Mouse (Mus musculus) central nervous system, embryonic 18 days (tissue): ENCODE measurements around the gene Btbd2. TPM values are rescaled to one million over a fixed set of nuclear protein-coding genes. Genes with fewer than 3 reads are reported as not detected.

ENCODE experiments used
- polyA plus RNA-seq: library from polyadenylated mRNA; depleted of rRNA; stranded (reverse); fragments of >200 nt; gene quantifications from 2 replicates; pipeline ENCODE4 v1.2.3, GENCODE M21; 2012; rRNA removed

The Btbd2 gene
- 67.4 and 77.7 TPM in 2 replicates for polyA plus RNA-seq

GRCm38 (mm10) chr10:80656863-80657623 lies at the start of gene Btbd2:
Gene Btbd2, minus strand, starts transcription at chr10:80657071.

GRCm38 (mm10) chr10:80701721-80702535 lies 45.1 kb upstream of the Btbd2 start, which contains the start of the genes Mob3a and Izumo4:
Gene Mob3a, minus strand, starts transcription at chr10:80701977.
Gene Izumo4, plus strand, starts transcription at chr10:80702184.

DNA sequence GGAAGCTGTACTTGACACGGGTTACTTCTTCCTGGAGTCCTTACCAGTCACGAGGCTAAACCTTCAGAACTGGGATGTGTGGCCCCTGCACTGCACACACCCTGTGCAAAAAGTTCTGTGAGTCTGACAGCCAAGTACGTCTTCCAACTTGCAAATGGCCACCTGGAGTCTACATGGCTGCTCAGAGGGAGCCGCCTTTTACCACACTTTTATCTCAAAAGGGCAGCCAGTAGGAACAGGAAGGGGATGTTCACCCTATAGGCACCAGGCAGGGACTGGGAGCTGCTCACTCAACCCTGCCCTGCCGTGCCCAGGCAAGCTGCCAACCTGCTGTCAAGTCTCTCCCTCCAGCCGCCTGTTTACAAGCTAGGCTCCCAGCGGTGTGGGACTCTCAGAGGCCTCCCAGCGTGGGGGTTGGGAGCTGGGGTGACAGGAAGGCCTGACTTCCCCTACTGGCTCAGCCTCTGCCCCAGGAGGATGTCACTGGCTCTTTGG lies 21.1 kb upstream of the Btbd2 start, which contains the start of gene Mknk2:
TSS of gene Mknk2 (minus strand) at position 171 of the 495 bp plus-strand sequence.

GRCm38 (mm10) chr10:80622661-80623456 lies 34.0 kb downstream of the Btbd2 start, which contains the start of gene Csnk1g2:
Gene Csnk1g2, plus strand, starts transcription at chr10:80622838.

DNA sequence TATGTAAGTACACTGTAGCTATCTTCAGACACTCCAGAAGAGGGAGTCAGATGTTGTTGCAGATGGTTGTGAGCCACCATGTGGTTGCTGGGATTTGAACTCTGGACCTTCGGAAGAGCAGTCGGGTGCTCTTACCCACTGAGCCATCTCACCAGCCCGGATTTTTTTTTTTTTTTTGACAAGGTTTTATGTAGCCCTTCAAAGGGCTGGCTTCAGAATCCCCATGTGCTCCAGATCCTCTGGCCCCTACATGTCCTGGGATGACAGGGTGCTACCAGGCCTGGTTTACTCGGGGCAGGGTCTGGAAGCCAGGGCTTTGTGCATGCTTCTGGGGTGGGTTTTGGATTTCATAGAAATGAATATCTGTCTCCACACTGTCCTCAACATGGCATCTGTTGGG lies 51.1 kb downstream of the Btbd2 start, which contains the start of gene Gm49322:
TSS of gene Gm49322 (plus strand) at position 301 of the 400 bp plus-strand sequence.

GRCm38 (mm10) chr10:80602698-80603325 lies 54.1 kb downstream of the Btbd2 start, which contains the start of the genes Scamp4 and Adat3:
Gene Scamp4, plus strand, starts transcription at chr10:80602872.
Gene Adat3, plus strand, starts transcription at chr10:80602880.

Other genes with a start within 250 kb of the Btbd2 start
- gene Tcf3, start 223.4 kb downstream of the Btbd2 start, polyA plus RNA-seq: 60.4 and 61.6 TPM in 2 replicates
- 1.8 and 1.9 TPM in 2 replicates for gene Onecut3, start 162.2 kb downstream of the Btbd2 start, polyA plus RNA-seq
- gene Atp8b3, start 117.9 kb downstream of the Btbd2 start, polyA plus RNA-seq: 0.56 TPM in 2 replicates
- gene Rexo1, start 95.5 kb downstream of the Btbd2 start, polyA plus RNA-seq: 35.8 and 43.3 TPM in 2 replicates
- gene Klf16, start 79.8 kb downstream of the Btbd2 start, polyA plus RNA-seq: 16.9 and 17.9 TPM in 2 replicates
- gene Abhd17a, start 66.7 kb downstream of the Btbd2 start, polyA plus RNA-seq: 158 and 169 TPM in 2 replicates
- gene Scamp4, start 54.2 kb downstream of the Btbd2 start, polyA plus RNA-seq: 48.0 and 52.2 TPM in 2 replicates
- gene Adat3, start 54.2 kb downstream of the Btbd2 start, polyA plus RNA-seq: 7.8 and 8.9 TPM in 2 replicates
- gene Gm49322, start 51.0 kb downstream of the Btbd2 start, polyA plus RNA-seq: 3.7 and 4.2 TPM in 2 replicates
- 179 and 190 TPM in 2 replicates for gene Csnk1g2, start 34.2 kb downstream of the Btbd2 start, polyA plus RNA-seq
- gene Mknk2, start 21.0 kb upstream of the Btbd2 start, polyA plus RNA-seq: 72.1 and 74.4 TPM in 2 replicates
- 33.3 and 34.2 TPM in 2 replicates for gene Mob3a, start 44.9 kb upstream of the Btbd2 start, polyA plus RNA-seq
- gene Izumo4, start 45.1 kb upstream of the Btbd2 start, polyA plus RNA-seq: 82.4 and 83.5 TPM in 2 replicates
- 155 and 167 TPM in 2 replicates for gene Ap3d1, start 85.2 kb upstream of the Btbd2 start, polyA plus RNA-seq
- 28.5 and 36.1 TPM in 2 replicates for gene Dot1l, start 98.1 kb upstream of the Btbd2 start, polyA plus RNA-seq
- gene Sf3a2, start 141.1 kb upstream of the Btbd2 start, polyA plus RNA-seq: 60.0 and 71.0 TPM in 2 replicates
- 107 TPM in 2 replicates for gene Plekhj1, start 141.6 kb upstream of the Btbd2 start, polyA plus RNA-seq
- 1.5 and 1.9 TPM in 2 replicates for gene Amh, start 148.2 kb upstream of the Btbd2 start, polyA plus RNA-seq
- 0.63 and 2.8 TPM in 2 replicates for gene Jsrp1, start 156.4 kb upstream of the Btbd2 start, polyA plus RNA-seq
- 634 and 715 TPM in 2 replicates for gene Oaz1, start 169.6 kb upstream of the Btbd2 start, polyA plus RNA-seq
- gene Lingo3, start 187.0 kb upstream of the Btbd2 start, polyA plus RNA-seq: 14.4 and 14.9 TPM in 2 replicates
- 352 and 380 TPM in 2 replicates for gene Lsm7, start 198.1 kb upstream of the Btbd2 start, polyA plus RNA-seq
- 111 and 118 TPM in 2 replicates for gene Sppl2b, start 198.2 kb upstream of the Btbd2 start, polyA plus RNA-seq
- 0.26 and 0.32 TPM in 2 replicates for gene Tmprss9, start 214.8 kb upstream of the Btbd2 start, polyA plus RNA-seq
- 206 and 221 TPM in 2 replicates for gene Timm13, start 243.9 kb upstream of the Btbd2 start, polyA plus RNA-seq